Mouse (Mus musculus): Measurements from ENCODE around the gene 1700001K19Rik. TPM values are rescaled to one million over a fixed set of nuclear protein-coding genes. Genes with fewer than 3 reads are reported as not detected.

Gene 1700001K19Rik
- total RNA-seq, 2 experiments from 2014 or later: not detected

Small RNAs within 50 kb of the gene (microRNA-seq; reads per million reads assigned to microRNA genes)
- gene Gm27299: 0 reads per million in 2 experiments

Other genes starting within 250 kb of the 1700001K19Rik start
- 100 to 1,000 TPM; 242 to 246 TPM for gene Ppp2r5c, start 235.5 kb downstream of the 1700001K19Rik start, total RNA-seq (2021)
- gene Dync1h1, start 81.2 kb downstream of the 1700001K19Rik start, total RNA-seq (2021): 100 to 1,000 TPM; 263 to 299 TPM
- gene Hsp90aa1, start 20.1 kb upstream of the 1700001K19Rik start, total RNA-seq (2021): 100 to 1,000 TPM; 874 to 929 TPM
- gene Wdr20, start 55.3 kb upstream of the 1700001K19Rik start, total RNA-seq (2021): 10 to 100 TPM; 38.8 to 41.6 TPM
- 10 to 100 TPM; 10.5 to 11.4 TPM for gene Mok, start 158.3 kb upstream of the 1700001K19Rik start, total RNA-seq (2021)
- 10 to 100 TPM; 10.3 to 12.7 TPM for gene Zfp839, start 167.6 kb upstream of the 1700001K19Rik start, total RNA-seq (2021)
- gene Cinp, start 206.5 kb upstream of the 1700001K19Rik start, total RNA-seq (2021): 10 to 100 TPM; 70.4 to 76.3 TPM
- 10 to 100 TPM; 40.5 to 41.4 TPM for gene Tecpr2, start 206.6 kb upstream of the 1700001K19Rik start, total RNA-seq (2021)

All from layer of hippocampus, postnatal 25 days (tissue).